Mouse (Mus musculus): ENCODE data around the gene Nlgn3.

Gene Nlgn3

GRCm38 (mm10) chrX:101299055-101299454 is at the start of gene Nlgn3:
TSS of gene Nlgn3 (plus strand) at chrX:101299168.
- DNase-seq (ENCODE audit: low spot score in 2 of 2) = no peak

DNA sequence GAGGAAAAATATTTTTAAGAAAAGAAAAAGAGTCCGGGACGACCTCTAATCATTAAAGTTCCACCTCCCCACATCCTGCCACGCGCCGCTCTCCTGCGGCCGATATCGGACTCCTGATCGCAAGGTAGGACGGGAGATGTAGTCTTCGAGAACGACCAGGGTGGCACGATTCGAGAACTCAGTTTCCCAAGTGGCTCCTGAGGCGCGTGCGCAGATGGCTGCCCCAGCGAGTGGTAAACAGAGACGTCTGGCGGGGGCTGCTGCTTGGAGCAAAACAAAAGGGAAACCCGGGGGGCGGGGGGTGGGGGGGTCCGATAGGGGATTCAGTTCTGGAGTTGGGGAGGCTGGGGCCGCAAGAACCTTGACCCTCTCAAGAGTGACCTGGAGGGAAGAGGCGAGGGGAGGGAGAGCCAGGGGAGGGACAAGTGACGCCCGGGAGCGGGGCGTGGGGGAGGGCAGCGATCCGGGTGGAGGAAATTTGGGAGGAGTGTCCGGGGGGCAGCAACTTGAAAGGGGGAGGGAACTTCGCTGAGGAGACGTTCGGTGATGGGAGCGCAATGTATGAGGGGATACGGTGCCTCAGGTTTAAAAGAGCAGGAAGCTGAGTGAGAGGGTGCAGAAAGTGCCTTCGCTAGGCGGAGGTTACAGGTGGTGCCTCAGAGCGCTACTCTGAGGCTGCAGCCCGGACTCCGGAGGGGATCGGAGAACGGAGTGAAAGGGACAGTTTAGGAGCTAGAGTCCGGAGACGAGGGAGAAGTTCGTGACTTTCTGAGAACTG is 44.8 kb upstream of the Nlgn3 start, which contains the start of gene Foxo4:
TSS of gene Foxo4 (plus strand) at position 577 of the 778 bp plus-strand sequence.
- peak; percentile 72 to 81 for DNase-seq (ENCODE audit: low spot score in 2 of 2)

DNA sequence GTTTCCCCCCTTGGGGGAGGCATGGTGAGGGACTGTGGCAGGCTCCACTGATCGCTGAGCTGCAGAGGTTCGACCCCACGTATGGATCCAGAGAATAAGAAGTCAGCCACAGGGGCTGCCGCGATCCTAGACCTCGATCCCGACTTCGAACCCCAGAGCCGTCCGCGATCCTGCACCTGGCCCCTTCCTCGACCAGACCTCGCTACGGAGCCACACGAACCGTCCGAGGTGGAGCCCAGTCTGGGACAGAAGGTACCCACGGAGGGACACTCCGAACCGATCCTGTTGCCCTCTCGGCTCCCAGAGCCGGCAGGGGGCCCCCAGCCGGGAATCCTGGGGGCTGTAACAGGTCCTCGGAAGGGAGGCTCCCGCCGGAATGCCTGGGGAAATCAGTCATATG is 44.2 kb upstream of the Nlgn3 start:
- no peak for DNase-seq (ENCODE audit: low spot score in 2 of 2)

GRCm38 (mm10) chrX:101256603-101257002 is 42.4 kb upstream of the Nlgn3 start:
- peak; percentile 27 to 50 for DNase-seq (ENCODE audit: low spot score in 2 of 2)

DNA sequence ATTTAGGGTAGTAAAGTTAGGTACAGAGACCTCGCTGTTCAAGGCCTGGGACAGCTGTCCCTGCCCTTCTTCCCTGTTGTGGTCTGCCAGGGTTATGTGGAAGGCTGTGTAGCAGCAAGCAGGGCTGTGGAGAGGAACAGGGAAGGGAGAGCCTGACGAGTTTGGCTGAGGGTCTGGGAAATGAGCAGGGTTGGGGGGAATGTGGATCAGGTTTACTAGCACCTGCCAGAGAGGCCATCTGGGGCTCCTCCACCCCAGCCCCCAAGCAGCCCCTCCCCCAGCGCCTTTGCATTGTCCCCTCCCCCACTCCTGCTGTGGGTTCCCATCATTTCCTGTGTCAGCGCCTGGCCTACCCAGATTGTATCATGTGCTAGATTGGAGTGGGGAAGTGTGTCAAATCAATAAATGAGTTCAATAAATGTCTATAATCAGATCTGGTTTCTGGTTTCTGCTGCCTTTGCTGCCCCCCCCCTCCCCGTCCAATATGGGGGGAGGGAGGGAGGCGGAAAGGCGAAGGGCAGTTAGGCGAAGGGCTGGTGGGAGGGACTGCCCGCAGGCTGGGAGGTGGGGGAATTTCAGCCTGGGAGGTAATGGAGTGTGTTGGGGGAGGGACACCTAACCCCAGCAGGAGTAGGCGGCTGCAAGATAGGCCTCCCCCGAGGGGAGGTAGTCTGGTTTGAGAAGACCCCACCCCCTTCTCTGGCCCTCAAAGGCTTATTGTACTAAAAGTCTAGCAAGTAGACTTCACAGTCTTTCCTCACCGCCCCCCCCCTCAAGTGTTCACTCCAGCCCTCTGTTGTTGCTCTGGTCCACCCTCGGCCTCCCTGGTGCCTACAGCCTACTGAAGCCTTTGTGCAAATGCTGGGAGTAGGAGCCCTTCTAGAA is 38.3 kb upstream of the Nlgn3 start:
- no peak for DNase-seq (ENCODE audit: low spot score in 2 of 2)

- DNase-seq (ENCODE audit: low spot score in 2 of 2) = no peak
Measured at GRCm38 (mm10) chrX:101263892-101264291, 35.1 kb upstream of the Nlgn3 start, which contains the start of gene Gm614. TSS of gene Gm614 (minus strand) at chrX:101263992.

- DNase-seq (ENCODE audit: low spot score in 2 of 2) = no peak
Measured at GRCm38 (mm10) chrX:101266631-101267030, 32.3 kb upstream of the Nlgn3 start.

DNA sequence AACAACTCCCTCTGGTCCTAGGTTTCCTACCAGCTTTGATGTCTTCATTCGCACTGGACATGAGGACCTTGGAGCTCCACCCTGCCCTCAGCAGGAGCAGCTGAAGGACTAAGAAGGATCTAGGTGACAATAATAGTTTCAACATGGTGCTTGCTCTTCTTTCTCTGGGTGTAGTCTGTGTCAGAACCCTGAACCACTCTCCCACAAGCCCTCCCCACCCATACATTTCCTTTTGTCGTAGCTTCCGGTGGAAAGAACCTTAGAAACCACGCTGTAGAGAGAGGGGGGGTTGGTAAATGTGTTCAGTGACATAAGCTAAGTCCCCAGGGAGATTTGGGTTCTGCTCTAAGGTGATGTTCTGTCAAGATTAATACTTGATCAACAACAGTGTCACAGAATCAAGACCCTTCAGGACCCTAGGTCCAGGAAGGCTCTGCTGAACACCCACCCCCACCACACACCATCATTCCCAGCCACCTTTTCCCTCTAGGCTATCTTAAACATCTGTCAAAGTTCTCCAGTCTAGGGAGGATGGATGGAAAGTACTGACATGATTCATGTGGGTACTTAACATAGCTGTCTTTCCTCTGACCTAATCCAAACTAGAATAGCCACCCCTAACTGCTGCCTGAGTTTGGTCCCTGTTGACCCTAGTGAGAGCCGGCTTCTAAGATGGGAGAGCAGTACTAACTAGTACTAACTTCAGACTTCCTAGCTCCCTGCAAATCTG is 30.8 kb upstream of the Nlgn3 start, which contains the start of gene Il2rg:
TSS of gene Il2rg (minus strand) at position 231 of the 730 bp plus-strand sequence.
- DNase-seq (ENCODE audit: low spot score in 2 of 2) = peak; percentile 79 to 82

DNA sequence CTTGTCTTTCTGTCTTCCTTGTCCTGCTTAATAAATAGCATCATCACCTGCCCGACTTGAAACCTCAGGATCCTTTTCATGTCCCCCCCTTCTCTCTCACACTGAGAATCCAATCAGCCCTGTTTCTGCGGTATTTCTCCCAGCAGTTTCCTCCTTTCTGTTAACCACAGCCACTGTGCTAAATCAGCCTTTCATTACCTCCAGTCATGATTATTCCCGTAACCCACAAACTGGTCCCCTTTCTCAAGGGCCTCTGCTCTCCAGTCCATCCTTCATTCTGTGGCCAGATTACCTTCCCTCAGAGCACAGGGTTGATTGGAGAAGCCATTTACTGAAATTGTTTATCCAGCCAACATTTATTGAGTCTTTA is 30.2 kb upstream of the Nlgn3 start, which contains the start of gene Gm20489:
TSS of gene Gm20489 (minus strand) at position 269 of the 370 bp plus-strand sequence.
- no peak for DNase-seq (ENCODE audit: low spot score in 2 of 2)

GRCm38 (mm10) chrX:101273410-101273809 is 25.6 kb upstream of the Nlgn3 start:
- DNase-seq (ENCODE audit: low spot score in 2 of 2) = no peak

GRCm38 (mm10) chrX:101273875-101274738 is 24.9 kb upstream of the Nlgn3 start, which contains the start of gene Med12:
TSS of gene Med12 (plus strand) at chrX:101274030.
- DNase-seq (ENCODE audit: low spot score in 2 of 2) = peak; percentile 87 to 90

- DNase-seq (ENCODE audit: low spot score in 2 of 2) = no peak
Measured at GRCm38 (mm10) chrX:101282813-101283212, 16.2 kb upstream of the Nlgn3 start.

DNA sequence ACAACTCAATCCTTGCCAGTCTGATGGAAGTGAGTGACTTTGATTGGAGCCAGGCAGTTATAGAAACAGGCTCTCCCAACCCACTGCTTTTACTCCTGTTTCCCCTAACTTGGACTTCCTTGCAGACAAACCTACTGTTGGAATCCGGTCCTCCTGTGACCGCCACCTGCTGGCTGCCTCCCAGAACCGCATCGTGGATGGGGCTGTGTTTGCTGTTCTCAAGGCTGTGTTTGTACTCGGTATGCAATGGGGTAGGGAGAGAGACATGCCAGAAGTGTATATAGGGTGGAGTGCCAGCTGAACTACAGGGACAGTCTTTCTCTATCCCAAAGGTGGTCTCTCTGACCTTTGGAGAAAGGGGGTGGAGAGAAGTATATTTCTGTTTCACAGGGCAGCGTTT is 13.4 kb upstream of the Nlgn3 start:
- DNase-seq (ENCODE audit: low spot score in 2 of 2) = peak; percentile 32 to 62

- no peak for DNase-seq (ENCODE audit: low spot score in 2 of 2)
Measured at GRCm38 (mm10) chrX:101285953-101286670, 12.9 kb upstream of the Nlgn3 start.

GRCm38 (mm10) chrX:101287543-101287942 is 11.4 kb upstream of the Nlgn3 start:
- DNase-seq (ENCODE audit: low spot score in 2 of 2) = no peak

GRCm38 (mm10) chrX:101288432-101288831 is 10.5 kb upstream of the Nlgn3 start:
- no peak for DNase-seq (ENCODE audit: low spot score in 2 of 2)

- no peak for DNase-seq (ENCODE audit: low spot score in 2 of 2)
Measured at GRCm38 (mm10) chrX:101289037-101289436, 9.9 kb upstream of the Nlgn3 start.

GRCm38 (mm10) chrX:101290111-101290510 is 8.9 kb upstream of the Nlgn3 start:
- DNase-seq (ENCODE audit: low spot score in 2 of 2) = no peak

- DNase-seq (ENCODE audit: low spot score in 2 of 2) = no peak
Measured at GRCm38 (mm10) chrX:101299473-101300426, 782 bp downstream of the Nlgn3 start.

Measured in natural killer cell, adult 2 months (primary cell).